Mouse (Mus musculus) spleen, postnatal 36 days (tissue): ENCODE results near the gene Igfbp6.

ENCODE experiments used
- DNase-seq, 2 experiments: peaks; one replicate each; pipeline ENCODE4 v3.0.0; 2022; ENCODE audit warnings: low spot score in 2 of 2, mixed read lengths in 1 of 2

Igfbp6 gene

DNA sequence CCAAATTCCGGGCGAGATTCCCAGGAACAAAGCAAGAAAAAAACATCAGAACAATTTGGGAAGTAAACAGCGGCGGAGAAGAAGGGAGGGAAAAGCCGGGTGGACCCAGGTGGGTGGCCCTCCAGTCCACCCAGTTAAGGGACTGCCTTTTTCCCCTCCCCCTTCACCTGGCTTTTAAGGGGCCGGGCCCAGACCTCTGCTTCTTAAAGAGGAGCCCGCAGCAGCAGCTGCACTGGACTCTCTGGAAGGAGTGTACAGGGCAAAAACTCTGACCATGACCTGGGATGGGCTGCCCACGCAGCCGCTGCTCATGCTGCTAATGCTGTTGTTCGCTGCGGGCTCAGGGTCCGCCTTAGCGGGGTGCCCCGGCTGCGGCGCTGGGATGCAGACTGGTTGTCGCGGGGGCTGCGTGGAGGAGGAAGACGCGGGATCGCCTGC lies at the start of gene Igfbp6:
Gene Igfbp6, plus strand, starts transcription at position 89 of the 438 bp plus-strand sequence.
- no peak for DNase-seq

DNA sequence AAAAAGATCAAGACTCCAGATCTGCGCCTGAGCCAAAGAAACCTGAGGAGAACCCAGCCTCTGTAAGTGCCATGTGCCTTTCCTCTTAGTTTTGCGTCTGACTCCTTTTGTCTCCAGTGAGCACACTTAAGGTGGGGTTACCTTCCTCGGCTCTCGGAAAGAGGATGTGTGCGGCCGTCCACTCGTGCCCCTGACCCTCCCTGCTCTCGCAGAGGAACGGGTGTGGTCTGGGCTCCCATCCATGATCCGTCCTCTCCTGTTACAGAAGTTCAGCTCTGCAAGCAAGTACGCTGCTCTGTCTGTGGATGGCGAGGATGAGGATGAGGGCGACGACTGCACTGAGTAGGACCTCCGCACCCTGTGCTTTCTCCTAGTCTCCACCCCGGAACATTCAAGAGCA lies 49.2 kb upstream of the Igfbp6 start:
- no peak for DNase-seq

DNA sequence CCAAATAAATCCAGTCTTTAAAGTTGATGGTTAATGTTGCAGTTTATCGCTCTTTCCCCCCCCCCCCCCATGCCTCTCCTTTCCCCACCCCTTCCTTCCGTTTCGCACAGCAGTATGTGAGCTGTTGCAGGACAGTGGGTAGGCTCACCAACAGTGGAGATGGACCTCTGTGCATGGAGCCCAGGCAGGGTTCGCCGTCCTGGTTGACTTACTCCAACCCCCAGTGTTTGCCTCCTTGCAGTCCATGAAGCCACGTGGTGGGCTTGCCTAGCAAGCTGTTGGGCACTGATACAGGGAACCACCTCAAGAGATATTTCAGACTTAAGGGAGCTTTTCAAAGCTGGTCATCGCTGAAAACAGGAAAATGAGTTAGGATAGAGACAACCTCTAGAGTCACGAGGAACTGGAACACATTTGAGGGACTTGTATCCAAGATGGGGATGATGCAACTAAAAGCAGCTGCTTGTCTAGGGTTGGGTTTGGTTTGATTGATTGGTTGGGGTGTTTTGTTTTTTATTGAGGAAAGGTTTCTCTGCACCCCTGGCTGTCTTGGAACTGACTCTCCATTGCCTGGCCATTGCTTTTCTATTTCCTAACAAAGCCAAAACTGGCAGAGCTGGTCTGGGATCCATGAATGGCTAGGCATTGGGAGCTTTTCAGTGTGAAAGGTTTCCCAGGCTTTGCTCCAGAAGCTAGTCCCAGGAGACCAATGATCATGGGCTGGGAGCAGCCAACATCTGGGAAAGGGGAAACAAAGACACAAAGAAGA lies 46.8 kb upstream of the Igfbp6 start:
- DNase-seq: no peak

DNA sequence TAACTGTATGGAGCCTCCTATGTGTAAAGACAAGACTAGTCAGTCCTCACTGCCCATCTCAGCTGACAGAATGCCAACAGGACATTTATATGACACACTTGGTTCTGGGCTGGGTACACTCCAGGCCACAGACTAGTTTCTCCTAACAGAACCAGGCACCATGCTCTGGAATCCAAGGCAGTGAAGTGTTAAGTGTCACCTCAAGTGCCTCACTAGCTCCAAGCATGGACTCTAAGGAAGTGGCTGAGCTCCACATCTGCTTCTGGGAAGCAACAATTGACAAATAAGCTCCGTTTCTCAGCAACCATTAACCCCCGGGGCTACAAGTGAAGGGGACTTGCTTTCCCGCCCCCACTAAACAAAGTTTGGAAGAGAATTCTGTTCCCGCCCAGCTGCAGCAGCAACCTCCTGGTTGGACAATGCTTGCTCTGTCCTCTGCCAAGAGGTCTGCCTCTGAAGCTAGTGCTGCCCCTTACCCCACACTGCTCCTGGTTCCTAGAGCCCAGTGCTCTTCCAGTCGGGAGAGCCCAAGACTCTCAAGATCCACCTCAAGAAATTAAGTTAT lies 46.1 kb upstream of the Igfbp6 start:
- no peak for DNase-seq

DNA sequence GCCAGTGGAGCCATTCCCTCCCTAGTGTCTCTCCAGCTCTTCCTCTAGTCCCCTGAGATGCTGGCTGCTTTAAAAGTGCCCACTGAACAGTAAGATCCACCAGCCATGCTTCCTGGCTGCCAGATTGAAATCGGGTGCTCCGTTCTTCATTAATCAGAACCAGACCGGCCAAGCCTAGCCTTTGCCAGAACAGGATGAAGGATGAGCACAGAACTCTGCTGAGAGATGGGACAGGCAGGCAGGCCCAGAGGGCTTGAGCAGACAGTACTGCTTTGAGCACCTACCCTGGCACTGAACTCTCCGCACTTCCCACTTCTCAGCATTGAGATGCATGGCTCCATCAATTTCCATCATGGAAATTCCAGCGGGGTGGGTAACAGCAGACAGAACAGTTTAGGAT lies 44.9 kb upstream of the Igfbp6 start:
- no peak for DNase-seq

DNA sequence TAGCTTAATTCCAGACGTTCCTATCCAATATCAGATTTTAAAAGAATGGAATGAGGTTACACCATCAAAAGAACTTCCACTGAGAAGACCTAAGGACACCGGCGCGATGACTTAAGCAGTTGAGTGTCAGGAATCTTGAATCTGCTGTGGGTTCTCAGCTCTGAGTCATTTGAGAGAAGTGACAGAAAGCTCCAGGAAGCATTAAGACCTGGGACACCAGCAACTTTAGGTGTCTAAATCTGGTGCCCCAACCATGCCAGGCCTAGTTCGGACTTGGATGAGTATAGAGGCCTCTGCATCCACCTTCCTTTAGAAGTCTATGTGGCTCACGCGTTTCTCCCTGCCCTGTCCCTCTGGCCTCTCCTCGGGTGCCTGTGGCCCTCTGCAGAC lies 44.4 kb upstream of the Igfbp6 start:
- no peak for DNase-seq

DNA sequence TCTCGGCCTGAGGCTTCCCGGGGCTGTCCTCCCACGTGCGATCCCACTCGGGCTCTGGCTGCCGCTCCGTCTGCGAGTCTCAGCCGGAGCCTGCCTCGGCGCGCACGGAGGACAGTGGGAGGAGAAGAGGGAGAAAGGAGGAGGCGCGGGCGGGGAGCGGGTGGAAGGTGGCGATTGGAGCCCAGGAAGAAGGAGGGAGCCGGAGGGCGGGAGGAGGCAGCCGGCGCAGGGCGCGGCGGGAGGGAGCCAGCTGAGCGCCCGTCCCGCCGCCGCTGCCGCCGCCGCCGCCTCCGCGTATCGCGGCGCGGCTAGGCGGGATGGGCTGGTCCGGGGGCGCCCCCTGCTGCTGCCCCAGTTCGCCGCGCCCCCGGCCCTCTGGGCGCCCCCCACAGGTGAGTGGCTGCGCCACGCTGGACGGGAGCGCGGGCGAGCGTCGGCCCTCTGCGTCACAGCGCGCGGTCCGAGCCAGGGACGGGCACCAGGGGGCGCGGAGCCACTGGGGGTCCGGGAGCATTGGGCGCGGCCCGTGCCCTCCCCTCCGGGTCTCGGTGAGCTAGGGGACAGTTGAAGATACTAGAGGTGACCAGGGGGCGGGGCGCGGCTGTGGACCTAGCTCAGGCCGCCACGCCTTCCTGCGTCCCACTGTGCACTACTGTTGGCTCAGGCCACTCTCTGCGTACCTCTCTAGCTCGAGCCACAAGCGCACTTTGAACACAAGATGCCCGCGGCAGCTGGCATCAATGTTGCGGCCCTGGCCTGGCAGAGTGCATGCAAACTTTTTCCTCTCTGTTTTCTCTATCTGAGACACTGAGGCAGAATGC lies 43.8 kb upstream of the Igfbp6 start, which contains the start of gene Tns2:
Gene Tns2, plus strand, starts transcription at position 253 of the 821 bp plus-strand sequence.
- peak; percentile 53 to 56 for DNase-seq

DNA sequence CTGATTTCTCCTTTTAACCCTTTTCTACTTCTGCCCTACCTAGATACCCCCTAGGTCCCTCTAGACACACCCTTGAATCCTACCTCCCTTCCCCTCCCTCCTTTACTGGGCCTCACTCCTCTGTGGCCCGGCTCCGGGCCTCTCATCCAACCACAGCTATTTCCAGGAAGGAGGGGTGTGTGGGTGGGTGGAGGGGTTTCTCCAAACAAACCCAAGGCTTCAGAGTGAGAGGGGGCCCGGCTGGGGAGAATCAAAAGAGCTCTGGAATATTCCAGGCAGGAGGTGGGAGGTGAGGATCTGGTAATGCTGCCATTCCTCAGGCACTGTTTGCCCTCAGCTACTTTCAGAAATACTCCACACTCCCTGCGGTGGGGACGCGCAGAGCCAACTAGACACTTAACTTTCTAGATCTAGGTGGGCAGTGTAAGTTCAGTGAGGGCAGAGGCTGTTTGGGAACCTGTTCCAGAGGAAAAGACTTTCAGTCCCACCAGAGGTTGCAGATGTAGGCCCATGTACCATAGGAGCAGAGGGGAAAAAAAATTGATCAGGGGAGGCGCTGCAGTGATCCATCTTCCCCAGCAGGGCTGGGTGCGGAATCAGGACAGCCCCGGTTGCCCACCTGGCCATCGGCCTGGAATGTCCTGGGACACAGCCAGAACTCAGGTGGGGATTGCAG lies 43.0 kb upstream of the Igfbp6 start:
- DNase-seq: no peak

DNA sequence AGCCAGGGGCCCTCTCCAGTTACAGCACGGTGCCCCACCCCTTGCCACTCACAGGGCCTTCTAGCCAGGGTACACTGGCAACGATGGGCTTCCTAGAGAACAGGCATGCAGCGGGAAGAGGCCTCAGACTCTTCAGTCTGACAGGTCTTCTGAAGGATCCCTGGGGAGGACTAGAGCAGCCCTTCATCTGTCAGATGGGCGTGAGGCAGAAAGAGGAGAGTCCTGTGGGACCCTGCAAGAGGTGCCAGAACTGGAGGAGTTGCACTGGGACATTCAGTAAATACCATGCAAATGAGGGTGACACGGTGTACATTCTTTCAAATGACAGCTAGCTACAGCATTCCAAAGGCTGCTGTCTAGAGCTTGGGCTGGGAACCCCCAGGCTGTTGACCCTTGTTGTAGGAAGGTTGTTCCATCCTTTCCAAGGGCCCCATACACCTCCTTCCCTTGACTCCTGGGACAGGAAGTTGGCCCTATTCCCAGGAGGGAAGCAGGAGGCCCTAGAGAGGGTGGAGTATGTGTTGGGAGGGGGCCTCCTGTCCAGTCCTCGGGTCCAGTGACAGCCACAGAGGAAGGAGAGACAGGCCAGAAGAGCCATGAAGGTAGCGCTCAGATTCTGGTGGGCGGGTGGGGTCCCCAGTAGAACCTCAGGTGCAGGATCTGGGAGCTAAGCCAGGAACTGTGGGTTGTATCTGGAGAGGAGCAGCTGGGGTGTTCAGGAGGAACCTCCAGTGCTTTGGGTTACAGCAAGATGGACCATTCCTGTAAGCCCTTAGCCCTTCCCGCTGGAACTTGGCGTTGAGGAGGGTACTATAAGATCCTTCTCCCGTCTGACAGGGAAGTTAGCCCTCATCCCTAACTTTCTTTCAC lies 42.3 kb upstream of the Igfbp6 start:
- DNase-seq: no peak

DNA sequence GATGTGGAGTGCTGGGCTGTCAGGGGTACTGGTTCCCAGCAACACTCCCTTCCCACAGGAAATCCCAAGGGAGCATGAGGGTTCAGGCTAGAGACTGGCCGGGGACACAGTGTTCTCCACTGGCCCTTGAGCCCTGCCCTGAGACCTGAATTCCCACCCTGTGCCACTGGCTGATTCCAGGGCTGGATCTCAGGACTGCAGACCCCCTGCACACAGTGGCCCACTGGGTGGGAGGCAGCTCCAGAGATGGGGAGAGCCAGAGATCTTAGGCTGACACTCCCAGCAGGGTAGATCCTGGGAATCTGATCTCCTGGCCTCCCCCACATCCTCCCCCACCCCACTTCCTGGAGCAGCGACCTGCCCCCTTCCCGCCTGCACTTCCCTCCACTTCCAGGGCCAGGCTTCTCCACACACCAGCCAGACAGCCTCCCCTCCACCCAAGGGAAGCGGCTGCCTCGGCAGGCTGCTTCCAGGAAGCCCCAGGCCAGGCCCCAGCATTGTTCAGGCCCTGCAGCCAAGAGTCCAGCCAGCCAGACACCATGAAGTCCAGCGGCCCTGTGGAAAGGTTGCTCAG lies 41.5 kb upstream of the Igfbp6 start:
- no peak for DNase-seq

DNA sequence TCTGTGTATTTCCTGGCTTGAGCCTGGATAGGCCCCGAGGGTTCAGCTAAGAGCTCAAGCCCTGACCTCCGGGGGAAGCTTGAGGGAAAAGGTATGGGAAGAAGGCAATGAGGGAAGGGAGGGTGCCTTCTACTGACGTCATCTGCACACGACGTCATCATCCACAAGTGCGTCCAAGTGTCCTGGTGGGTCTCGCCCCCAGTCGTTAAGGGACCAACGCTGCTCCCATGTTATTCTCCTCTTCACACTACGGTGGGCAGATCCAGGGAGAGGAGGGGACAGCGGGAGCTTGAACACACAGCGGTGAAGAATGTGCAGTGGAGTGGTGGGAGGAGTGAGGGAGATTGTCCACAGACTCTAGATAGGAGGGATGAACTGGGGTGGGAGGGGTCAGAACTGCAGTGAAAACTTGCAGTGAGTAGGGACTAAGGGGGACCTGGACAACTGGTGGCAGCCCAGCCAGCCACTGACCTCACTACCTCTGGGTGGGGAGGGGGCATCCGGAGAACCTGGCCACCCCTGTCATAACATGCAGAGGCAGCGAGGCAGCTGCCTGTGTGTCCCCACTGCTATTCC lies 40.7 kb upstream of the Igfbp6 start:
- no peak for DNase-seq

DNA sequence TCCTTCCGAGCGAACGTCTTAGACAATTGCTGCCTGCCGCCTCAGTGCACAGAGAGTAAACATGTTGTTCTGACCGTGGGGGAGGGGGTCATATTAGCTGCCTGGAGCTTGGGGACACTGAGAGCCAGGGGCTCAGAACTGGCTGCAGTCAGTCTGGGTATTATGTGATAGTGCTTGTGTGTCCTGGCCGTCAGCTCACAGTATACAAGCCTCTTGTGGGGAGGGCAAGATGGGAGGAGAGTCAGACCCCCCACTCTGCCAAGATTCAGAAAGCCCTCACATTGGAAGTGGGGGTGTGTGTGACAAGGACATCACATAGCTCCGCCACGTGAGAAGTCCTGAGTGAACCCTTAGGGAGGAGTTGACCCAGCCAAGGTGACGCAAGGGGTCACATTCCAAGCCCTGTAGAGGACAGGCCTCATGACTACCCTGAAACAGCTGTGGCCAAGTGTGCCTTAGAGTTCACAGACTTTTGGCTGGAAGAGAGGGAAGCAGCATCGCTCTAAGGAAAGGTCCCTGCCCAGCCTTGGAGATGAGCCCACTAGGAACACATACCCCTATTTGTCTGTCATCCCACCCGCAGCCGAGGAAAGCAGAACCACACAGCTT lies 40.1 kb upstream of the Igfbp6 start:
- no peak for DNase-seq

DNA sequence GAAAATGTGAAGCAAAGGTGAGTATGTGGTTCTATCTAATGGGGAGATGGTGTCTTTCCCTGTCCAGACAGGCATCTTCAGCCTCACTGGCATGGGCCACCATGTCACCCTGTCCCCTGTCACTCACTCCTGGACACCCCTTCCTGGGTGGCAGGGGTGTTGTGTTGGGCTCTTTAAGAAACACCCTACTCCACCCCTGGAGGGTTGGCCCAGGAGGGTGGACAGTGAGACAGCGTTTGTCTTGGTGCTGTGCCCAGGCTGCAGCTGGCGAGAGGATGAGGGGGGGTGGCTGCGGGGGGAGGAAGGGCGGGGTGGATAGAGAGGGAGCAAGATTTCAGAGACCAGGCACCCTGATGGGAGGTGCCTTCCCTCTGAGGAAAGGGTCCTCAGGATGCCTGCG lies 38.8 kb upstream of the Igfbp6 start:
- DNase-seq: no peak

DNA sequence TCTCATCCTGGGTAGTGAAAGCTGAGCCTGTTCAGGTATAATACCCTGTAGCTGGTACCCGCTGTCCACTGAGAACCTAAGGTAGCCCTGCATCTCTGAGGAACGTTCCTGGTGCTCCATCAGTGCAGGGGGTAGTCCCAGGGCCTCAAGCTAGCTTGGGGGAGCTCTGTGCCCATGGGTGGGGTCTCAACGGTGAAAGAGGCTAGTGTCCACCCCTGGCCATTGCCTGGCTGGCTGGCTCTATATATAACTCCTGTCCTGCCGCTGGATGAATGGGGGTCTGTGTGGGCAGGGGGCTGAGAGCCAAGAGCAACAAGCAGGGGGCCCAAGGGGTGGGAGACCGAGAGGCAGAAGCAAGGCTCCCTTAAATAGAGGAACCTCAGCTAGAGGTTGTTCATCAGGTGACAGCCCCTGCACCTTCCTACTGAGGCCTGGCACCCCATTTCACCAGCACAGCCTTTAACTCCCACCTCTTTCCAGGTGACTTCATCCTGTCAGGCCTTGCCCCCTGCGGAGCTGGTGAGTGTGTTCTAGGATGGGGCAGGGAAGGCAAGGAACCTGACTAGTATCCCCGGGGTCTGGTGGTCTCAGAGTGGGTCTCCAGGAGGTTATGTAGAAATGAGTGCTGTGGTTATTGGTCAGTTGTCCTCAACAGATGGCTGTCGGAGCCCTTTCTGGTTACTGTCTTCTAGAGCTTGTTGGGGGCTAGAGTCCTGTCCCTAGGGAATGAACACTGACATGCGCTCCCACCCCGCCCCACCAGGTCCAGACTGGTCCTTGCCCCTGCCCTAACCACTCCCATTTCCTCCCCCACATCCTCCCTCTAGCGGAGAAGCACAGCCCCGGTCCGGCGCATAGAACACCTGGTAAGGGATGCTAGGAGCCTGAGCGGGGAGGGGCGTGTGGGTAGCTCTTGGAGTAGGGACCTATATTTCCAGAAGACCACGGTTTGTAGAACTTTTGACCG lies 38.1 kb upstream of the Igfbp6 start:
- peak; percentile 44 to 50 for DNase-seq

DNA sequence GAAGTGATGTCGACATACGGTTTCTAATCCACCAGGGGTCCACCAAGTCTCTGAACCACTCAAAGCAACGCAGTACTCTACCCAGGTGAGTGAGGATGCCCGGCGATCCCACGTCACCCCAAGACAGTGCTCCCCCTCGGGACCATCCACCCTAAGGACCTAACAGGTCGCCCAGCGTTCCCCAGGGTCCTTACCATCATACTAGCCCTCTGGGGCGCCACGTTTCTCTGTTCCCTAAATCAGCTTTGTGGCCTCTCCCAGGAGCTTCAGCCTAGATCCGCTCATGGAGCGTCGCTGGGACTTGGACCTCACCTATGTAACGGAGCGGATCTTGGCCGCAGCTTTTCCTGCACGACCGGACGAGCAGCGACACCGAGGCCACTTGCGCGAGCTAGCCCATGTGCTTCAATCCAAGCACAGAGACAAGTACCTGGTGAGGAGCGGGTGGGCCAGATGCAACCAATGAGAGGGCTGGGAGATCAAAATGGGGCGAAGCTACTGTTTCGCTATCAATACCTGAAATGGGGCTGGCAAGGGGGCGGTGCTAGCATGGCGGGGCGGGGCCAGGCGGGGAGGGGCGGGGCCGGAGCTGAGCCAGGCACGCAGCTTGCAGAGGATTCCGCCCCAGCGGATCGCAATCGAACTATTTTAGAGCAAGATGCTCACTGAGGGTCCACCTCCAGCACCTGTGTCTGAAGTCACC lies 37.3 kb upstream of the Igfbp6 start:
- DNase-seq: no peak

DNA sequence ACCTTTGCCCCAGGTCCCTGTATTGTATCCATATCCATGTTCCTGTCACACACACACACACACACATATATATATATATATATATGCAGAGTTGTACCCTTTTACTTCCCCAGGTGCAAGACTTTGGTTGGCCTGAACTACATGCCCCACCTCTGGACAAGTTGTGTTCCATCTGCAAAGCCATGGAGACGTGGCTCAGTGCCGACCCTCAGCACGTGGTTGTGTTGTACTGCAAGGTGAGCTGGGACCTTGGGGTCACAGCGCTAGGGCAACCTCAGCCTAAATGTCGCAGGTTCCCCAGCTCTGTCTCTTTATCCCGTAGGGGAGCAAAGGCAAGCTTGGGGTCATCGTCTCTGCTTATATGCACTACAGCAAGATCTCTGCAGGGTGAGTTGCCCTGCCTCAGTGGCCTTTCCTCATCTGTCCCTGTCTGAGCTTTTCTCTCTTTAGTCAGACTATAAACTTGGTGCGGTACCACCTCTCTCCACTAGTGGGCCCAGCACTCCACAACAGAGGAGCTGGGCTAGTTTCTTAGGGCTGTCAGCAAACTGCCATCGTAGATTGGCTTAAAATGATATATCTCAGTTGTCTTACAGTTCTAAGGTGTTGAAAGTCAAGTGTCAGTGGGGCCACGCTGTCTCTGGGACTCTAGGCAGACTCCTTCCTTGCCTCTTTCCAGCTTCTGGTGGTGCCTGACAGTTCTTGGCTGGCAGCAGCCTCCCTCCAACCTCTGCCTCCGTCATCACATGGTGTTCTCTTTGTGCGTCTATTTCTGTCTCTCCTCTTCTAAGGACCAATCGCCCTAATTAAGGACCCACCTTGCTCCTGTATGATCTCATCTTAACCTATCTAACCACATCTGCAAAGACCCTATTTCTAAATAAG lies 36.2 kb upstream of the Igfbp6 start:
- peak; percentile 41 to 54 for DNase-seq
